Mouse (Mus musculus): Measurements from ENCODE around the gene Iffo1.

GRCm38 (mm10) chr6:125156903-125157614 lies 12.0 kb downstream of the Iffo1 start:
- TF ChIP-seq EP300 (IDR thresholded peaks at IDR 0.05; ENCODE audit: low read length): no peak
- TF ChIP-seq CTCF (conservative IDR thresholded peaks at IDR 0.05 in 1 of 2, IDR thresholded peaks at IDR 0.05 in 1 of 2; ENCODE audit: low read depth in 2 of 2, low read length in 2 of 2): no peak
- no peak for TF ChIP-seq ETS1 (conservative IDR thresholded peaks at IDR 0.05; ENCODE audit: low read depth, low read length)
